Mouse (Mus musculus): ENCODE results near the gene Ccdc36. TPM values are rescaled to one million over a fixed set of nuclear protein-coding genes. Genes with fewer than 3 reads are reported as not detected.

Ccdc36 gene
- polyA plus RNA-seq, 1 experiment from 2014 or later: 0.08 TPM

GRCm38 (mm10) chr9:108378736-108379135 lies 49.5 kb downstream of the Ccdc36 start:
- no peak overlapping the region for H3K4me2 ChIP-seq (ENCODE audit: low read depth, low read length)
- no peak overlapping the region for H3K4me3 ChIP-seq (ENCODE audit: low read depth, low read length)
- 78% methylated on average over 5 of the region's 5 CpGs for WGBS (ENCODE audit: insufficient replicate concordance)
- TF ChIP-seq CTCF (IDR thresholded peaks at IDR 0.05; ENCODE audit: low read depth): no peak
- TF ChIP-seq EP300 (IDR thresholded peaks at IDR 0.05; ENCODE audit: low read depth): no peak
- ATAC-seq (no peak), DNase-seq (no peak)
- no peaks in the 10 kb centered on the region for H3K27me3 ChIP-seq (ENCODE audit: insufficient read depth, low read length)
- no peaks in the 10 kb centered on the region for H3K4me1 ChIP-seq (ENCODE audit: insufficient read depth)
- H3K9me3 ChIP-seq (ENCODE audit: low read length): no peaks in the 10 kb centered on the region
- H3K36me3 ChIP-seq (replicated peaks; ENCODE audit: insufficient read depth, low read length): peaks cover 84% of the 10 kb centered on the region
- H3K9ac ChIP-seq (replicated peaks): no peak overlapping the region
- no peak overlapping the region for H3K27ac ChIP-seq (ENCODE audit: low read depth)

DNA sequence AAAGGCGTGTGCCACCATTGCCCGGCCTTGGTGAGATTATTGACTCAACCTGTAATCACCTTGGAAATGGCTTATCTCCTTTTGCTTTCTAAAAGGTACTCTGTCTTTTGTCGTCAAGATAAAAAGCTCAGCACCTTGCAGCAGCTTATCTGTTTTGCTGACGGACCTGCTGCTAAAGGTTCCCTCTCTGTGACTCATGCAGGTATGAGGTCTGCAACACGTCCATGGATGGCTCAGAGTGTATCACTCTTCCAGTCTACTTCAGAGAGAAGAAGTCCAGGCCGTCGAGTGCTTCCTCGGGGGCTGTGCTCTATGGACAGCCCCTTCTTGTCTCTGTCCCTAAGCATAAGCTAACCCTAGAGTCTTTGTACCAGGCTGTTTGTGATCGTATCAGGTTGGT lies 50.0 kb downstream of the Ccdc36 start:
- H3K9me3 ChIP-seq (ENCODE audit: low read length): no peaks in the 10 kb centered on the region
- DNase-seq (no peak), ATAC-seq (no peak)
- H3K4me2 ChIP-seq (ENCODE audit: low read depth, low read length): no peak overlapping the region
- H3K27me3 ChIP-seq (ENCODE audit: insufficient read depth, low read length): no peaks in the 10 kb centered on the region
- H3K9ac ChIP-seq (replicated peaks): no peak overlapping the region
- WGBS (ENCODE audit: insufficient replicate concordance): 84% methylated on average over 9 of the region's 9 CpGs
- no peak overlapping the region for H3K4me3 ChIP-seq (ENCODE audit: low read depth, low read length)
- H3K4me1 ChIP-seq (ENCODE audit: insufficient read depth): no peaks in the 10 kb centered on the region
- TF ChIP-seq EP300 (IDR thresholded peaks at IDR 0.05; ENCODE audit: low read depth) (no peak), CTCF (IDR thresholded peaks at IDR 0.05; ENCODE audit: low read depth) (no peak)
- no peak overlapping the region for H3K27ac ChIP-seq (ENCODE audit: low read depth)
- peaks cover 85% of the 10 kb centered on the region for H3K36me3 ChIP-seq (replicated peaks; ENCODE audit: insufficient read depth, low read length)

Other genes with a start within 250 kb of the Ccdc36 start
- 0.58 and 0.59 TPM in 2 replicates for gene Bsn, start 238.1 kb downstream of the Ccdc36 start, polyA plus RNA-seq (2015; fragmentation: Nextera tagmentation; extraction: Ambion mirVana)
- gene Dag1, start 164.5 kb downstream of the Ccdc36 start, polyA plus RNA-seq (2015; fragmentation: Nextera tagmentation; extraction: Ambion mirVana): 20.0 and 20.8 TPM in 2 replicates
- gene Nicn1, start 138.1 kb downstream of the Ccdc36 start, polyA plus RNA-seq (2015; fragmentation: Nextera tagmentation; extraction: Ambion mirVana): 7.7 and 9.5 TPM in 2 replicates
- gene Amt, start 131.6 kb downstream of the Ccdc36 start, polyA plus RNA-seq (2015; fragmentation: Nextera tagmentation; extraction: Ambion mirVana): 10.9 and 13.5 TPM in 2 replicates
- gene Rhoa, start 122.4 kb downstream of the Ccdc36 start, polyA plus RNA-seq (2015; fragmentation: Nextera tagmentation; extraction: Ambion mirVana): 163 and 165 TPM in 2 replicates
- 14.8 and 16.3 TPM in 2 replicates for gene Tcta, start 122.3 kb downstream of the Ccdc36 start, polyA plus RNA-seq (2015; fragmentation: Nextera tagmentation; extraction: Ambion mirVana)
- gene Gpx1, start 89.6 kb downstream of the Ccdc36 start, polyA plus RNA-seq (2015; fragmentation: Nextera tagmentation; extraction: Ambion mirVana): 3,657 and 3,917 TPM in 2 replicates
- gene Usp4, start 80.6 kb downstream of the Ccdc36 start, polyA plus RNA-seq (2015; fragmentation: Nextera tagmentation; extraction: Ambion mirVana): 35.9 and 38.2 TPM in 2 replicates
- gene 1700102P08Rik, start 35.7 kb downstream of the Ccdc36 start, polyA plus RNA-seq (2015; fragmentation: Nextera tagmentation; extraction: Ambion mirVana): 0.14 and 0.22 TPM in 2 replicates
- gene BC048562, start 8.0 kb upstream of the Ccdc36 start, polyA plus RNA-seq (2015; fragmentation: Nextera tagmentation; extraction: Ambion mirVana): not detected in 2 replicates
- 16.1 and 19.3 TPM in 2 replicates for gene Ccdc71, start 32.0 kb upstream of the Ccdc36 start, polyA plus RNA-seq (2015; fragmentation: Nextera tagmentation; extraction: Ambion mirVana)
- 8.5 and 9.1 TPM in 2 replicates for gene Klhdc8b, start 33.1 kb upstream of the Ccdc36 start, polyA plus RNA-seq (2015; fragmentation: Nextera tagmentation; extraction: Ambion mirVana)
- 2.7 and 3.9 TPM in 2 replicates for gene Lamb2, start 51.3 kb upstream of the Ccdc36 start, polyA plus RNA-seq (2015; fragmentation: Nextera tagmentation; extraction: Ambion mirVana)
- 13.8 and 17.0 TPM in 2 replicates for gene Usp19, start 62.1 kb upstream of the Ccdc36 start, polyA plus RNA-seq (2015; fragmentation: Nextera tagmentation; extraction: Ambion mirVana)
- gene Qars, start 79.2 kb upstream of the Ccdc36 start, polyA plus RNA-seq (2015; fragmentation: Nextera tagmentation; extraction: Ambion mirVana): 33.0 and 33.3 TPM in 2 replicates
- 26.2 and 27.1 TPM in 2 replicates for gene Qrich1, start 88.3 kb upstream of the Ccdc36 start, polyA plus RNA-seq (2015; fragmentation: Nextera tagmentation; extraction: Ambion mirVana)
- 45.6 and 49.5 TPM in 2 replicates for gene Impdh2, start 131.8 kb upstream of the Ccdc36 start, polyA plus RNA-seq (2015; fragmentation: Nextera tagmentation; extraction: Ambion mirVana)
- gene Ndufaf3, start 138.9 kb upstream of the Ccdc36 start, polyA plus RNA-seq (2015; fragmentation: Nextera tagmentation; extraction: Ambion mirVana): 26.5 and 26.8 TPM in 2 replicates
- gene Dalrd3, start 141.4 kb upstream of the Ccdc36 start, polyA plus RNA-seq (2015; fragmentation: Nextera tagmentation; extraction: Ambion mirVana): 18.8 and 20.2 TPM in 2 replicates
- gene Wdr6, start 150.3 kb upstream of the Ccdc36 start, polyA plus RNA-seq (2015; fragmentation: Nextera tagmentation; extraction: Ambion mirVana): 4.5 and 5.7 TPM in 2 replicates
- 0.40 and 0.41 TPM in 2 replicates for gene P4htm, start 169.2 kb upstream of the Ccdc36 start, polyA plus RNA-seq (2015; fragmentation: Nextera tagmentation; extraction: Ambion mirVana)
- 16.3 and 19.8 TPM in 2 replicates for gene Arih2, start 220.9 kb upstream of the Ccdc36 start, polyA plus RNA-seq (2015; fragmentation: Nextera tagmentation; extraction: Ambion mirVana)
- 104 and 114 TPM in 2 replicates for gene Slc25a20, start 233.6 kb upstream of the Ccdc36 start, polyA plus RNA-seq (2015; fragmentation: Nextera tagmentation; extraction: Ambion mirVana)

All from liver, postnatal 0 days (tissue).